Mouse (Mus musculus): ENCODE measurements around the gene Rpf1. TPM values are rescaled to one million over a fixed set of nuclear protein-coding genes. Genes with fewer than 3 reads are reported as not detected.
A peak's percentile ranks its signal among the peaks of the same experiment; 100 is the strongest.

Rpf1 gene
- total and polyA plus RNA-seq, 3 experiments: 100 to 262 (median 185) TPM

DNA sequence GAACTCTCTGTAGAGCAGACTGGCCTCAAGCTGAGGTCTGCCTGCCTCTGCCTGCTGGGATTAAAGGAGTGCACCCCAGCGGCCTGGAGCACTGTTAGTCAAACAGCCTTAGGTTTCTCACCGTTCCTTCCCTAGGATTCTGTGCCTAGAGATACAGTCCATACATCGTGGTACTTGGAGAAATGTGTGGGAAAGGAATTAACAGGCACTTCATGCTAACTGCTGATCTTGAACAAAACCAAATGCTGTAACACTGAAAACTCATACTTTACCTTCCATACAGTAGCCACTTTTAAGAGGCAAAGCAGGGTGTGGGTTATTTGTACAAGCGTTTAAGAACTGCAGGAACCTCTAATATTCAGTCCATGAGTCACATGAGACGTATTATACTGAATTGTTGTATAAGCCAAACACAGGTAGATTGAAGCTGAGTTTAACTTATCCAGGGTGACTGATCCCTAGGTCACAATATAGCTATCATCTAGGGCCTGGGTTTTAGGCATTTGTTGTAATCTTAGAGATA lies 19.6 kb downstream of the Rpf1 start:
- DNase-seq (ENCODE audit: extremely low read depth): no peak
- Histone ChIP-seq H3K4me1 (ENCODE audit: control insufficient read depth in 1 of 2, insufficient read depth in 2 of 2) (peaks cover 5 to 46% of the 10 kb centered on the region in 2 experiments; a peak in 2 of 4 replicates), H3K9me3 (replicated peaks; ENCODE audit: low read length) (no peaks in the 10 kb centered on the region), H3K4me3 (replicated peaks in 1 of 3; ENCODE audit: low read depth in 2 of 3, low read length in 2 of 3, poor library complexity in 1 of 3) (peak overlapping the region; percentile 76 to 95 (median 81)), H3K36me3 (replicated peaks in 1 of 2; ENCODE audit: control insufficient read depth in 1 of 2, insufficient read depth in 1 of 2, low read length in 1 of 2) (peaks cover 30 to 49% of the 10 kb centered on the region in 2 experiments), H3K27me3 (replicated peaks) (no peaks in the 10 kb centered on the region), H3K27ac (ENCODE audit: insufficient read depth, low read depth) (no peak overlapping the region), H3K4me2 (ENCODE audit: insufficient read depth, low read depth, poor library complexity, severe bottlenecking) (peak overlapping the region; percentile 64), H3K9ac (ENCODE audit: insufficient read depth, low read depth) (peak overlapping the region; percentile 96), H3K79me2 (replicated peaks; ENCODE audit: control insufficient read depth, extremely low read depth, insufficient read depth, poor library complexity, severe bottlenecking) (peaks cover 48% of the 10 kb centered on the region)
- TF ChIP-seq ZKSCAN1 (IDR thresholded peaks at IDR 0.05; ENCODE audit: borderline replicate concordance, low read depth, low read length) (no peak), CHD1 (IDR thresholded peaks at IDR 0.05; ENCODE audit: low read depth, low read length) (0 out of 2 replicates have a peak, but pooled peaks have one; percentile 81), NELFE (IDR thresholded peaks at IDR 0.05; ENCODE audit: low read depth, low read length) (peak; percentile 44; the same call in 1 of the 2 replicates), CHD2 (IDR thresholded peaks at IDR 0.05; ENCODE audit: low read length) (no peak), SIN3A (IDR thresholded peaks at IDR 0.05; ENCODE audit: low read length) (peak; percentile 75), ZMIZ1 (IDR thresholded peaks at IDR 0.05; ENCODE audit: low read depth, low read length) (peak; percentile 67; the same call in 1 of the 2 replicates), RCOR1 (conservative IDR thresholded peaks at IDR 0.05; ENCODE audit: low read depth, low read length) (0 out of 2 replicates have a peak, but pooled peaks have one; percentile 24), MAX (IDR thresholded peaks at IDR 0.05; ENCODE audit: low read length) (0 out of 2 replicates have a peak, but pooled peaks have one; percentile 53), POLR2A (IDR thresholded peaks at IDR 0.05; ENCODE audit: low read depth, low read length) (no peak), MXI1 (IDR thresholded peaks at IDR 0.05; ENCODE audit: low read depth, low read length) (0 out of 2 replicates have a peak, but pooled peaks have one; percentile 17), POLR2AphosphoS2 (IDR thresholded peaks at IDR 0.05; ENCODE audit: low read depth, low read length) (no peak; the same call in 1 of the 2 replicates)
- in situ Hi-C loops (cut with MboI; ENCODE audit: low pct_ligation_motif_present, low pct_unique_long_range_greater_than_20kb, low sequenced_read_pairs) (no loop called here), dilution Hi-C loops (cut with MboI; ENCODE audit: extremely low pct_ligation_motif_present, extremely low pct_unique_long_range_greater_than_20kb, low sequenced_read_pairs) (no loop called here)

DNA sequence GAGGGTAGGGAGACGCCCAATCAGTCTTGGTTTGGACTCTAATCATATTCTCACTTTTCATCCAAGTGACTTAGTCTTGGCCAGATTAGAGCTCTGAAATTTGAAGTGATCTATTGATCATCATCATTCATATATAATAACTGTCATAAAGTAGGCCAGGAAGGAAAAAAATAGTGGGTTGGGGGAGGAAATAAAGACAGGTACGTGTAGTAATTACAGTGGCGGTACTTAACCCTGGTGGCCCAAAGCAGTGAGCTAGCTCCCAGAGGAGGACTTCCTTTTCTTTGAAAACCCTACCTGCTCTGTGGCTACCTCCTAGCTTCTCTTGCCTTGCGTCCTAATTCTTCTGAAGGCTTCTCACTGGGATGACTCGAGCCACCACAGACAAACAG lies 20.4 kb downstream of the Rpf1 start:
- H3K9ac ChIP-seq (ENCODE audit: insufficient read depth, low read depth): peak overlapping the region; percentile 96
- DNase-seq (ENCODE audit: extremely low read depth): peak; percentile 34
- peak overlapping the region; percentile 71; the same call in 1 of the 2 replicates for H3K27ac ChIP-seq (ENCODE audit: insufficient read depth, low read depth)
- in situ Hi-C loops (cut with MboI; ENCODE audit: low pct_ligation_motif_present, low pct_unique_long_range_greater_than_20kb, low sequenced_read_pairs): no loop called here
- H3K79me2 ChIP-seq (replicated peaks; ENCODE audit: control insufficient read depth, extremely low read depth, insufficient read depth, poor library complexity, severe bottlenecking): peaks cover 44% of the 10 kb centered on the region
- H3K4me2 ChIP-seq (ENCODE audit: insufficient read depth, low read depth, poor library complexity, severe bottlenecking): peak overlapping the region; percentile 64
- H3K4me3 ChIP-seq (replicated peaks in 1 of 3; ENCODE audit: low read depth in 2 of 3, low read length in 2 of 3, poor library complexity in 1 of 3): peak overlapping the region; percentile 76 to 95 (median 81)
- dilution Hi-C loops (cut with MboI; ENCODE audit: extremely low pct_ligation_motif_present, extremely low pct_unique_long_range_greater_than_20kb, low sequenced_read_pairs): no loop called here
- no peaks in the 10 kb centered on the region for H3K27me3 ChIP-seq (replicated peaks)
- TF ChIP-seq ZC3H11A (IDR thresholded peaks at IDR 0.05; ENCODE audit: low read depth, low read length) (no peak), POLR2AphosphoS2 (IDR thresholded peaks at IDR 0.05; ENCODE audit: low read depth, low read length) (no peak; the same call in 1 of the 2 replicates), TBP (conservative IDR thresholded peaks at IDR 0.05; ENCODE audit: low read depth, low read length) (0 out of 2 replicates have a peak, but pooled peaks have one; percentile 8), CHD1 (IDR thresholded peaks at IDR 0.05; ENCODE audit: low read depth, low read length) (no peak), RAD21 (IDR thresholded peaks at IDR 0.05; ENCODE audit: low read depth, low read length) (no peak), KAT2A (IDR thresholded peaks at IDR 0.05; ENCODE audit: insufficient replicate concordance, low read length) (no peak), MEF2A (IDR thresholded peaks at IDR 0.05; ENCODE audit: borderline replicate concordance, low read depth, low read length) (0 out of 2 replicates have a peak, but pooled peaks have one; percentile 2), TCF12 (IDR thresholded peaks at IDR 0.05; ENCODE audit: low read depth, low read length) (no peak), CHD2 (IDR thresholded peaks at IDR 0.05; ENCODE audit: low read length) (peak; percentile 48; the same call in 1 of the 2 replicates), BHLHE40 (IDR thresholded peaks at IDR 0.05; ENCODE audit: low read depth, low read length) (no peak)
- H3K36me3 ChIP-seq (replicated peaks in 1 of 2; ENCODE audit: control insufficient read depth in 1 of 2, insufficient read depth in 1 of 2, low read length in 1 of 2): peaks cover 24 to 42% of the 10 kb centered on the region in 2 experiments
- peaks cover 5 to 46% of the 10 kb centered on the region in 2 experiments; a peak in 2 of 4 replicates for H3K4me1 ChIP-seq (ENCODE audit: control insufficient read depth in 1 of 2, insufficient read depth in 2 of 2)
- H3K9me3 ChIP-seq (replicated peaks; ENCODE audit: low read length): no peaks in the 10 kb centered on the region
